Mouse (Mus musculus) cerebellum, adult 9-10 months (tissue): ENCODE measurements around the gene Mdm2.

Source experiments
- DNase-seq: peaks from one replicate; pipeline ENCODE4 v3.0.0; 2022

The Mdm2 gene

GRCm38 (mm10) chr10:117666947-117667630 lies 43.5 kb downstream of the Mdm2 start:
- DNase-seq, result no peak

- DNase-seq, result no peak
Observed at GRCm38 (mm10) chr10:117666361-117666760, 44.2 kb downstream of the Mdm2 start.

- DNase-seq, result no peak
Observed at GRCm38 (mm10) chr10:117665376-117666275, 44.9 kb downstream of the Mdm2 start.

GRCm38 (mm10) chr10:117664926-117665209 lies 45.7 kb downstream of the Mdm2 start:
- DNase-seq, result no peak

GRCm38 (mm10) chr10:117664208-117664925 lies 46.2 kb downstream of the Mdm2 start:
- DNase-seq, result no peak

- no peak for DNase-seq
Observed at GRCm38 (mm10) chr10:117663865-117664200, 46.7 kb downstream of the Mdm2 start.

GRCm38 (mm10) chr10:117663056-117663864 lies 47.3 kb downstream of the Mdm2 start:
- DNase-seq, result no peak

GRCm38 (mm10) chr10:117662316-117663055 lies 48.1 kb downstream of the Mdm2 start:
- DNase-seq, result no peak

GRCm38 (mm10) chr10:117659819-117660218 lies 50.7 kb downstream of the Mdm2 start:
- no peak for DNase-seq

GRCm38 (mm10) chr10:117659430-117659813 lies 51.1 kb downstream of the Mdm2 start:
- no peak for DNase-seq

- no peak for DNase-seq
Observed at GRCm38 (mm10) chr10:117658522-117659429, 51.8 kb downstream of the Mdm2 start.

GRCm38 (mm10) chr10:117657659-117658306 lies 52.8 kb downstream of the Mdm2 start:
- no peak for DNase-seq

GRCm38 (mm10) chr10:117656985-117657658 lies 53.4 kb downstream of the Mdm2 start:
- no peak for DNase-seq

- no peak for DNase-seq
Observed at GRCm38 (mm10) chr10:117656662-117656962, 53.9 kb downstream of the Mdm2 start.

- no peak for DNase-seq
Observed at GRCm38 (mm10) chr10:117655908-117656661, 54.5 kb downstream of the Mdm2 start.

GRCm38 (mm10) chr10:117655460-117655859 lies 55.1 kb downstream of the Mdm2 start:
- no peak for DNase-seq

- DNase-seq, result no peak
Observed at GRCm38 (mm10) chr10:117654576-117655123, 55.9 kb downstream of the Mdm2 start.

GRCm38 (mm10) chr10:117653779-117654173 lies 56.8 kb downstream of the Mdm2 start:
- DNase-seq, result no peak
